Mouse (Mus musculus) brain, adult 2 months (tissue): ENCODE results near the gene Samd7.
"Not testable (repeated sequence)": the region's sequence is repeated elsewhere in the genome, so short reads cannot be mapped to it uniquely, and the experiment has no call there.

Experiments
- DNase-seq: peaks from one replicate; pipeline ENCODE4 v3.0.0; 2011; ENCODE audit warnings: low read depth, low spot score

Gene Samd7

DNA sequence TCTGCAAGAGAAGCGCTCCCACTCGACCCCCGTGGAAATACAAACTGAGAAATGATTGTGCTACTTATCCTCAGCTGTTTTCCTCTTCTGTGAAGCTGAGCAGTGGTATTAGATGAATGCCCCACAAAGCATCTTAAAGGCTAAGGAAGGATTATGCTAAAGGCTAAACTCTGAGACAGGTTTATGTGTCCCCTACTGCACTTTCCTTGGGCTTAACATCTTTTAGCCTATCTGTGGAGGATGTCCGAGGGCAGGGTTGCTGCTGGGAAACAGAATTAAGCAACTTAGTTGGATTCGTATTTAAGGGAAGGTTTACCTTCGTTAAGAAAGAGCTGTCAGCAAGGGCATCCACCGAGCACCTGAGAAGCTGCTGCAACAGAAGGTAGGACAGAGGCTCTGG is at the start of gene Samd7:
TSS of gene Samd7 (plus strand) at position 288 of the 400 bp plus-strand sequence.
- no peak for DNase-seq

DNA sequence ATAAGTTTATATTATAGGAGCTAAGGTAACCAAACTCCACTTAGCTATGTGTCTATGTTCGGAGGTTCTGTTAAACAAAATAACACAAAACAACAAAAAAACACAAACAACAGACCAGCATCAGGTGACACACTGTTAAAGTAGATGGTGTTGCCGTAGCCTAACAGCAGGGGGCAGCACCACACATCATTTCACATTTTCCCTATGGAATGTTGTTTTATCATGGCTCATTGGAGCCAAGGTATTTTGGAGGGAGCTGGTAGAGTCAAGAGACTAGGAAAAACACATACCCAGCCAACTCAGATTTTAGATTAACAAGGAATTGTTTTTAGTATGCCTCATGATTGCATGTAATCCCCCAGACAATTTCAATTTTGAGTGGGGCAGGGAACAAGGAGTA is 49.7 kb upstream of the Samd7 start:
- peak; percentile 63 for DNase-seq

GRCm38 (mm10) chr3:30697891-30698290 is 48.2 kb upstream of the Samd7 start:
- no peak for DNase-seq

- not testable (repeated sequence) for DNase-seq
These were observed 46.2 kb upstream of the Samd7 start, which contains the start of gene Lrrc31 for GRCm38 (mm10) chr3:30699711-30700505. Gene Lrrc31 (minus strand): TSS chr3:30699843.

DNA sequence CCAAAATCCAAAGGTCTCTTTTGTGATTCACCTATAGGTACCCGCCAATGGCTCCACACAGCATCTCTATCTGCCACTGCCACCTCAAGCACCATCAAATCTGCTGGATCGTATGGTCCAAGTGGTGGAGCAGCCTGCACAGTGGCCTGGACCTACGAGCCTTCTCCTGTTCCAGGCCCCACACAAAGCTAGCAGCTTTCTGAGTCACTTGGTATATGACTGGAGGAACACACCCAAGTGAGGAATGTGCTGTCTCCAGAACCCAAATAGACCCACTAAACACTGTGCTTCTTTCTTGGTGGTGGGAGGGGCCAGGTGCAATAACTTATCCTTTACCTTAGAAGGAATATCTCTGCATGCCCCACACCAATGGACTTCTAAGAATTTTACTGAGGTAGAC is 40.1 kb upstream of the Samd7 start:
- DNase-seq = no peak

DNA sequence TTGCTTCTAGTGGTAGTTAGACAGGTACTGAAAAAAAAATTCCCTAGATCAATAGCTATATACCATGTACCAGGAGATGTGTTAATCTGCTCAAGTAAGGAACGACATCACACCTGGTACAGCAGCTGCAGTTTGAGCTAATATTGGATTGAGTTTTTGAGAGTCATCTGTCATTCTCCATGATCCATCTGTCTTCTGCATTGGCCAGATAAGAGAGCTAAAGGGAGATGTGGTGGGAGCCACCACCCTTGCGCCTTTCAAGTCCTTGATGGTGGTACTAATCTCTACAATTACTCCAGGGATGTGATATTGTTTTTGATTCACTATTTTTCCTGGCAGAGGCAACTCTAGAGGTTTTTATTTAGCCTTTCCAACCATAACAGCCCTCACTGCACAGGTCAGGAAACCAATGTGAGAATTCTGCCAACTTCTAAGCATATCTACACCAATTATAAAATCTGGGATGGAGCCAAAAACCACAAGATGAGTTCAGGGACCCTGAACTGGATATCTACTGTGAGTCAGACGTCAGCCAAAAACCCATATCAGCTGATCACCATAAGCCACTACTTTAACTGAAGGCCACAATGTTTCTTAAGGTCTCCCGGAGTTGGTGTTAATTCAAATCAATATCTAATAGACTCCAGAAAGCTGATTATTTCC is 39.3 kb upstream of the Samd7 start:
- DNase-seq = no peak

GRCm38 (mm10) chr3:30710191-30710590 is 35.9 kb upstream of the Samd7 start:
- DNase-seq = no peak

- no peak for DNase-seq
These were observed 32.8 kb upstream of the Samd7 start for GRCm38 (mm10) chr3:30713334-30713733.

DNA sequence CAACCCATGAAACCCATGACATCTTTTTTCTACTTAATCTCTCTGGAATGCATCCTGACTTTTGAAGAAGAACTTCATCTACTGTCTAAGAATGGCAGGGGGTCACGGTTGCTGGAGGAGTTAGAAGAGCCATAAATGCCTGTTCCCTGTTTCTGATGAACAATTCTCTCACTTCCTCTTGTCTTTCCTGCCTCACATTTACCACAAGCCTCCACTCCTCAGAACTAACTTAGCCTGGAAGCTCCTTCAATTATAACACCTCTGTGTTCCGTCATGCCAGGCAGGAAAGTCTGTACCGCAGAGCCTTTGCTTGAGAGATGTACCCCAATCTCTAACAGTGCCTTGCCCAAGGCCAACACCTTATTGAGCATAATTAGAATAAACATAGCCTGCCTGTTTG is 27.4 kb upstream of the Samd7 start:
- DNase-seq = no peak

- no peak for DNase-seq
These were observed 24.1 kb upstream of the Samd7 start for GRCm38 (mm10) chr3:30722036-30722435.

DNA sequence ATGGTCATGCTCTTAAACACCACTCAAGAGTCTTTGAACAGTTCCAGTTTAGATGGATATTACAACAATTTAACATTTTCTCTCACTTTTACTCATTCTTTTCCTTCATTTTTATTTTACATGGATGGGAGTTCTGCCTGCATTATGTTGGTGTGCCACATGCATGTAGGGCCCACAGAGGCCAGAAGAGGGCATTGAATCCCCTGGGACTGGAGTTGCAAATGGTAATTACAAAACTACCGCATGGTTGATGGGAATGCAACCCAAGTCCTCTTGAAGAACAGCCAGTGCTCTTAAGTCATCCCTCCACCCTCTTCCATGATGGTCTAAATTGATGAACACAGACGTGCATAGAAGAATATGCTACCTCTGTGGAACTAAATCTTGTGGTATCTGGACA is 23.6 kb upstream of the Samd7 start:
- no peak for DNase-seq

DNA sequence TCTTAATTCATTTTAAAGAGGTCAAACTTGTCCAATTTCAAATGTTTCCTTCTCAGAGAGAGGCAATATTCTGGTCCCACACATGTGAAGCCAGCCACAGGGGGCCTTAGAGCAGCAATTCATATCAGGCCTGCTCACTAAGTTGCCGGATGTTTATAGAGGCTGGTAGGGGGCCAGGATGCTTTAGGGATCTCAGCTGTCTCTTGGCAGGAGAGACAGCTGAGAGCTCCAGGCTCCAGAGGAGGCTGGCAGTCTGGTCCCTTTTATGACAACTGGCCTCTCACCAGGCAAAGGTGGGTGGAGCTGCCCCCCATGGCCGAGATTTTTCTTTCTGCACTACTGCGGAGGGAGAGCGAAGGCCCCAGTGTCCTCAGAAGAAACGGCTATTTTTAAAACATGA is 22.9 kb upstream of the Samd7 start:
- no peak for DNase-seq

DNA sequence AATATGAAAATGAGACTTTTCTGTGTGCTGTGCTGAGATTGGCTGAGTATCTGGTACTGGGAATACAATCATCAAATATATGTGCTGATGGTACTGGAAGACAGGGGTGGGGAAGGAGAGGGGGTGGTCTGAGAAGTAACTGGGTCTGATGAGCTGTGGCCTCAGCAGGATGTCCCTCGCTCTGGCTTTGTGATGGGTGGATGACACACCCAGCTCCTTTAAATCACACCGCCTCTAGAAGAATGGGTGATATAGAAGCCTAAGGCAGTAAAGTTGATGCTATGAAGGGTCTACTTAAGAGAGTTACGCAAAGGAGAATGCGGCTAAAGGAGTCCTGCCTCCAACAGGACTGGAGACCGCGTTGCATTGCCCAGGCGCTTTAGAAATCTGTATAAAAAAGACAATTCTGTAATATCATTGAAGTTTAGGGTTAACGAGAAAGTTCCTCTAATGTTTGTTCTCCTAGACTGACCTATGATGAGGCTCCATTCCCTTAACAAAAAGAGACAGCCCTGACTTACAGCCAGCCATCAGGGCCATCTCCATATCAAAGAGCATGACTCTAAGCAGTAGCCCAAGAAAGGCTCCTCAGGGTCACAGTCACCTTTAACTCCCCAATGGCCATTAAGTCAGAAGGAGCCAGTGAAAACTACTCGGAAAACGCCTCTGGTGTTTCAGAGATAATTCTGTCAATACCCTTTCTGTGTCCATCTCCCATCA is 21.8 kb upstream of the Samd7 start:
- DNase-seq = no peak

DNA sequence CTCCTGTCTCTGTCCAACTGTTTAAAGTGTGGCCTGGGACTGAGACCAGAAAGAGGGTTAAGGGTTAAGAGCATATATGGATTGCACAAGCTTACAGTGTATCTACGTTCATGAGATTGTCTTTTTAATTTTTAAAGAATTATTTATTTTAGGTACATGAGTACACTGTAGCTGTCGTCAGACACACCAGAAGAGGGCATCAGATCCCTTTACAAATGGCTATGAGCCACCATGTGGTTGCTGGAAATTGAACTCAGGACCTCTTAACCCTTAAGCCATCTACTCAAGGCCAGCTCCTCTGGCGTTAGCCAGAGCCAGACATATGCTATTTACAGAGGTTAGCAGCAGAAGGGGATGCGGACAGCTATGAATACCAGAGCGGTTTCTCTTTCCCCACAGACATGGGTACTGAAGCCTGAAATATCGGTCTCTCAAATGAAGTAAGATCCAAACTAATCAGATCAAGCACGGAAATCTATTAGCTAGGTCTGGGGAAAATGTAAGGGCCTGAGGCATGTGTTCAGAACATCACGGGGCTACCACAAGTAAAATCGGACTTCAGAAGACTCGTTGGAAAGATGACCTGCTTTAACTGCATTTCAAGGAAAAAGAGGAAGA is 21.1 kb upstream of the Samd7 start:
- no peak for DNase-seq

GRCm38 (mm10) chr3:30725514-30725913 is 20.6 kb upstream of the Samd7 start:
- no peak for DNase-seq

DNA sequence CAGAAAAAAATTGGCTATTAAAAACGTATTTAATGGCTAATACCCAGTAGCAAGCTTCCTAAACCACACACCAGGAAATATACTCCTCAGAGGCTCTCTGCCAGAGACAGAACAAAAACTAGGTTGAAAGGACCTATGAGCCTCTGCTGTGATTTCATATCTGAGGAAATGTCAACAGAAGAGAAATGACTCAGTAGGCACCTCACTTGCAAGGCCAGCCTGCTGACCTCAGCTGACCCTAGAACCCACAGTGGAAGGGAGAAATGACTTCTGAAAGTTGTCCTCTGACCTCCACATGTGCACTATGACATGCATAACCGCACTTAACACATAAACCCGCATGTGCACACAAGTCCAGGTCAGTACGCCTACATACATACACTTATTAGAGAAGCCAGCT is 18.9 kb upstream of the Samd7 start:
- no peak for DNase-seq

DNA sequence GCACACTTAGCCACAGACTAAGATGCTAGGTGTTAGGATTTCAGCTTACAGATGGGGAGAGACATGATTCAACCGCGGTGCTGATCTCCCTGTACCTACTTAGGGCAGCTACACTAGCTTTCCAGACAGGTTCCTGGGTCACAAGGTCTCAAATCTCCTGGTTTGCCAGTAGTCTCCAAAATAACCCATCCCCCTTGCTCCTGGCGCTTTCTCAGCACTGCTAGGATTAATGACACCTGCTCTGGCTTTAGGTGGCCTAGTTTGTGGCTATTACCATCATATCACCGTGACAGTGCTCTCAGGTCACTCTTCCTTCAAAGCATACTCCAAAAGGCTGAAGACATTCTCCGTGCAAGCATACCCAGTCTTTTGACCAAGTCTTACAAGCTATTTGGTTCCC is 17.0 kb upstream of the Samd7 start:
- DNase-seq = no peak

GRCm38 (mm10) chr3:30736809-30737208 is 9.3 kb upstream of the Samd7 start:
- peak; percentile 73 for DNase-seq

DNA sequence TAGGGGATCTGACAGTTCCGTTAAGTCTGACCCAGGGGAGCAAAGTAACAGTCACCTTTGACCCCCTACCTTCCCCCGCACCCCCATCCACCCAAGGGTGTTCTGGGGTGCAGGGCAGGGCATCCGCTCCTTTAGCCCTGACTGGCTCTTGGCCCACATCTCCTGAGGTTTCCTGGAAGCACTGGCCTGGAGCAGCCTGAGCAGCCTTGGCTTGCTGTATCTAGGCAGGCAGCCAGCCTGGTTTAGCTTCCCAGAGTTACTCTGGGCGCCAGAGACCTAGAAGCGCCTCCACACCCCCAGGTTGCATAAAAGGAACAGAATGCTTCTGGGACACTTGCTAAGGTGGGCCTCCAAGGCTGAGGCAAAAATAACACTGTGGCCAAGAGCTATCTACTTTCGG is 4.8 kb upstream of the Samd7 start:
- peak; percentile 64 for DNase-seq

DNA sequence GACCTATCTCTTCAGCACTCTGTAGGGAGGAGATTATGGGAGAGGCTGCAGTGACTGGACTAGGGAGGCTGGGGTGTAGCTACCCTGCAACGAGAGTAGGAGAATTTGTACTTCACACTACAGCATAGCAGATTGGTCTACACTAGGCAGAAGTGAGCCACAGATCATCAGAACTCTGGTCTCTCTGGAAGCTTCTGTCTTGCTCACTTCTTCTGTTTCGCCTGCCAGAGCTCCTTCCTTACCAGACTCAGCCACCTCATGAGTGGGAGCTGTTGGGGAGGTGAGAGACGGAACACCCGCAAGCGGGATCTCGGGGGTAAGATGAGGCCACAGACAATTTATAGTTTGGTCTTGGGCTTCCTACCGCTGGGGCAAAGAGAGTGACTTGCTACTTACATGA is 3.2 kb upstream of the Samd7 start:
- peak; percentile 58 for DNase-seq

GRCm38 (mm10) chr3:30748316-30748715 is 2.2 kb downstream of the Samd7 start:
- DNase-seq = no peak

DNA sequence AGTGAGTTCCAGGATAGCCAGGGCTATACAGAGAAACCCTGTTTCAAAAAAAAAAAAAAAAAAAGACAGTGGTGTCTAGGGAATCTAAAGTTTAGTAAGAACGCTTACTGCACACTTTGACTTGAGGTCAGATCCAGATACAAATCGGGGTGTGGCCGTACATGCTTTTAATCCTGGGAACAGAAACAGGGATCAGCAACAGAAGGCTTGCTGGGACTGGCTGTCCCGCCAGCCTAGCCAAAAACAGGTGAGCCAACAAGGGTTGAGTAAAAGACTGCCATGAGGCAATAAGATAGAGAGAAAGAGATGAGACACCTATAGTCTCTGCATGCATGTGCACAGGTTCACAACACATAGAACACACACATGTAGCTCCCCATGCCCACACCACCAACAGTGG is 8.6 kb downstream of the Samd7 start:
- DNase-seq = no peak
